Mouse (Mus musculus): ENCODE measurements at regions not wholly inside any gene's neighbourhood (a gene's known extent, or its start where the extent isn't known, plus 50 kb on each side); places are given as distances from the start of the nearest gene placed in this dataset.

DNA sequence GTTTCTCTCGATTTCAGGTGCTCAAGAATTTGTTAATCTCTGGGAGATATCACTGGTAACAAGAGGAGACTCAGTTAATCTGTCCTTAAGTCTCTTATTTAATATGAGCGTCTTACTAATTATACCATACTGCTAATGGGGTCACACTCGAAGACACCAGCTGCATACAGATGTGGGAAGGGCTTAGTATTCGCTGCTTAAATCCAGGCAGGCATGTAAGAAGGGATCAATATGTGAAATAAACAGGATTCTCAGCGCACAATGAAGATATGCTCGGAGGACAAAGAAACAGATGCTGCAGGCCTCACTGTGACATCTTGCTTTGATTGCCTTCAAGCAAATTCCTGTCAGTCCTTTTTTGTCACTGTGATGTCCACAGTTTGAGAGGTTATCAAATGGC lies 108.3 kb downstream of the Zwint start:
- 53% methylated on average over 6 of the region's 6 CpGs for WGBS
- H3K9me3 ChIP-seq (ENCODE audit: control insufficient read depth, low read length): no peaks in the 10 kb centered on the region

DNA sequence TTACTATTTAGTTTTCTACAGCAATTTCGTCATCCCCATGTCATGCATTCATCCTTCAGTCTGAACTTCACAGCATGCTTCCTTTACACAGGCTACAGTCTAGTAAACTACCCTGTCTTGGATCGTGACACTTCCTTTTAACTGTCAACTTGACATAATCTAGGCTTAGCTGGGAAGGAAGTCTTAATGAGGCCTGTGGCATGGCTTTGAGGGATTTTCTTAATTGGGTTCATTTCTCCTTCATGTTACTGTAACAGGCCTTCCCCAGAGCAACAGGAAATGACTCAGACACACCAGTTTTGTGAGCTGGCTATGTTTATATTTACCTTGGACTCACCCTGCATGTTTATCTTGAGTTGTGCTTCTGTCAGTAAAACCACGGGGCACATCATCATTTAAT lies 123.7 kb downstream of the Zwint start:
- H3K9me3 ChIP-seq (ENCODE audit: control insufficient read depth, low read length): no peaks in the 10 kb centered on the region
- WGBS: 62% methylated on average over 3 of the region's 3 CpGs
- ATAC-seq (ENCODE audit: low read depth): no peak

More for the DNA sequence above, 108.3 kb downstream of the Zwint start:
- Histone ChIP-seq H3K27ac (ENCODE audit: low read depth, low read length) (no peak overlapping the region), H3K4me1 (ENCODE audit: control insufficient read depth, insufficient read depth, low read length) (0 out of 2 replicates have a peak, but pooled peaks cover 4% of the 10 kb centered on the region), H3K36me3 (ENCODE audit: control insufficient read depth, insufficient read depth, low read length) (no peaks in the 10 kb centered on the region), H3K4me2 (ENCODE audit: low read depth, low read length) (no peak overlapping the region), H3K9ac (replicated peaks; ENCODE audit: low read depth, low read length) (no peak overlapping the region), H3K4me3 (ENCODE audit: low read depth, low read length) (no peak overlapping the region), H3K27me3 (ENCODE audit: control insufficient read depth, insufficient read depth, low read length) (no peaks in the 10 kb centered on the region)
- ATAC-seq (ENCODE audit: low read depth): no peak

GRCm38 (mm10) chr10:72811614-72812013 lies 157.0 kb downstream of the Zwint start:
- Histone ChIP-seq H3K4me1 (ENCODE audit: control insufficient read depth, insufficient read depth, low read length) (no peaks in the 10 kb centered on the region), H3K4me3 (ENCODE audit: low read depth, low read length) (no peak overlapping the region), H3K27me3 (ENCODE audit: control insufficient read depth, insufficient read depth, low read length) (no peaks in the 10 kb centered on the region), H3K9ac (replicated peaks; ENCODE audit: low read depth, low read length) (no peak overlapping the region), H3K9me3 (ENCODE audit: control insufficient read depth, low read length) (no peaks in the 10 kb centered on the region), H3K36me3 (ENCODE audit: control insufficient read depth, insufficient read depth, low read length) (no peaks in the 10 kb centered on the region), H3K27ac (ENCODE audit: low read depth, low read length) (no peak overlapping the region), H3K4me2 (ENCODE audit: low read depth, low read length) (no peak overlapping the region)
- ATAC-seq (ENCODE audit: low read depth): peak; percentile 65; the same call in 1 of the 2 replicates
- WGBS: 63% methylated on average over 8 of the region's 8 CpGs

More for the DNA sequence above, 123.7 kb downstream of the Zwint start:
- Histone ChIP-seq H3K4me3 (ENCODE audit: low read depth, low read length) (no peak overlapping the region), H3K27ac (ENCODE audit: low read depth, low read length) (no peak overlapping the region), H3K36me3 (ENCODE audit: control insufficient read depth, insufficient read depth, low read length) (no peaks in the 10 kb centered on the region), H3K4me2 (ENCODE audit: low read depth, low read length) (no peak overlapping the region), H3K4me1 (ENCODE audit: control insufficient read depth, insufficient read depth, low read length) (no peaks in the 10 kb centered on the region), H3K9ac (replicated peaks; ENCODE audit: low read depth, low read length) (no peak overlapping the region), H3K27me3 (ENCODE audit: control insufficient read depth, insufficient read depth, low read length) (no peaks in the 10 kb centered on the region)

DNA sequence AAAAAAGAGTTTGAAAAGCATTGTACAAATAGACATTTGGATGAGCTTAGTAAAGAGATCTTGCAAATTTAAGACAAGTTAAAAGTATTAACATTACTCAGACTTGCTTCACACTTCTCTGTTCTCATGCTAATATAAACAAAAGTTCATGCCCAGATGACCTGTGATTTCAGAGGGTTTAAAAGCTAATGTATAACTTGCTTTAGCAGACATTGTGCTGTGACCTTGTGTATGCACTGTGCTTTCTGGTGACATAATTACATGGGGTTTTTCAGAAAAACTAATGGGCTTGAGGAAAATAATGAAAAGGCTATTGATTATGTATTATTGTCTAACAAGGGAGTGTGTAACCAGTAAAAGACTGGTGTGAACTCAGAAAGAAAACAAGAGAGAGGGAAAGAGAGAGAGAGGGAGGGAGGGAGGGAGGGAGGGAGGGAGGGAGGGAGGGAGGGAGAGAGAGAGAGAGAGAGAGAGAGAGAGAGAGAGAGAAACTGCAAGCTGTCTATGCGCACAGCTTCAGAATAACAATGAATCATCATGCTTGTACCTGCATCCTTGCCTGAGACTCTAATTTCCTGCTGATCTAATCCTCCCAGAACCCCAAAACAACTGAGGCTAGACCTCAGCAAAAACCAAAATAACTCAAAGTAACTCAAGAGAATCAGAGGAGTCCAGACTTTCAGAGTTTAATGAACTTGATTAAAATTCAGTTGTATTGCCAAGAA lies 192.9 kb downstream of the Zwint start:
- H3K4me2 ChIP-seq (ENCODE audit: low read depth, low read length): no peak overlapping the region
- no peaks in the 10 kb centered on the region for H3K4me1 ChIP-seq (ENCODE audit: control insufficient read depth, insufficient read depth, low read length)
- 67% methylated on average over 1 of the region's 1 CpGs for WGBS
- H3K27me3 ChIP-seq (ENCODE audit: control insufficient read depth, insufficient read depth, low read length): no peaks in the 10 kb centered on the region
- no peaks in the 10 kb centered on the region for H3K36me3 ChIP-seq (ENCODE audit: control insufficient read depth, insufficient read depth, low read length)
- ATAC-seq (ENCODE audit: low read depth): no peak
- H3K4me3 ChIP-seq (ENCODE audit: low read depth, low read length): no peak overlapping the region
- no peaks in the 10 kb centered on the region for H3K9me3 ChIP-seq (ENCODE audit: control insufficient read depth, low read length)
- H3K27ac ChIP-seq (ENCODE audit: low read depth, low read length): no peak overlapping the region
- no peak overlapping the region for H3K9ac ChIP-seq (replicated peaks; ENCODE audit: low read depth, low read length)

GRCm38 (mm10) chr10:72867956-72868355 lies 213.3 kb downstream of the Zwint start:
- H3K4me2 ChIP-seq (ENCODE audit: low read depth, low read length): no peak overlapping the region
- H3K36me3 ChIP-seq (ENCODE audit: control insufficient read depth, insufficient read depth, low read length): no peaks in the 10 kb centered on the region
- no peaks in the 10 kb centered on the region for H3K27me3 ChIP-seq (ENCODE audit: control insufficient read depth, insufficient read depth, low read length)
- H3K27ac ChIP-seq (ENCODE audit: low read depth, low read length): no peak overlapping the region
- 9% methylated on average over 1 of the region's 1 CpGs for WGBS
- no peak overlapping the region for H3K9ac ChIP-seq (replicated peaks; ENCODE audit: low read depth, low read length)
- ATAC-seq (ENCODE audit: low read depth): no peak
- no peak overlapping the region for H3K4me3 ChIP-seq (ENCODE audit: low read depth, low read length)
- H3K9me3 ChIP-seq (ENCODE audit: control insufficient read depth, low read length): no peaks in the 10 kb centered on the region
- no peaks in the 10 kb centered on the region for H3K4me1 ChIP-seq (ENCODE audit: control insufficient read depth, insufficient read depth, low read length)
